Mouse (Mus musculus) small intestine, adult 2 months (tissue): ENCODE data around the gene Pdzd7. TPM values are rescaled to one million over a fixed set of nuclear protein-coding genes. Genes with fewer than 3 reads are reported as not detected.

Source experiments
- H3K27ac ChIP-seq: fragments of 200-500 bp; 2 replicates; pipeline ENCODE4 v1.5.1; 2012; ENCODE audit warnings: low read depth, low read length, control low read depth, inconsistent platforms; ENCODE audit not compliant: insufficient read depth
- H3K27me3 ChIP-seq: fragments of 200-500 bp; 2 replicates; pipeline ENCODE4 v1.6.1; 2012; ENCODE audit warnings: mild to moderate bottlenecking, moderate library complexity, low read length, inconsistent platforms; ENCODE audit not compliant: control insufficient read depth, insufficient read depth
- H3K36me3 ChIP-seq: fragments of 200-500 bp; 2 replicates; pipeline ENCODE4 v1.6.1; 2012; ENCODE audit warnings: mild to moderate bottlenecking, low read length, control low read depth, inconsistent platforms; ENCODE audit not compliant: control insufficient read depth, insufficient read depth
- H3K4me1 ChIP-seq: fragments of 200-500 bp; 2 replicates; pipeline ENCODE4 v1.6.1; 2012; ENCODE audit warnings: low read length, inconsistent platforms, mixed read lengths; ENCODE audit not compliant: control insufficient read depth, insufficient read depth, insufficient read length
- H3K4me3 ChIP-seq: fragments of 200-500 bp; 2 replicates; pipeline ENCODE4 v1.5.1; 2012; ENCODE audit warnings: low read depth, mild to moderate bottlenecking, control low read depth, inconsistent platforms, low read length, moderate library complexity
- CTCF ChIP-seq: fragments of 200-500 bp; IDR thresholded peaks from 2 replicates; pipeline ENCODE4 v1.5.1; 2012; ENCODE audit warnings: low read depth, mild to moderate bottlenecking, control low read depth, inconsistent platforms, low read length, moderate library complexity, mixed read lengths; ENCODE audit not compliant: insufficient replicate concordance, insufficient read length; ENCODE audit errors: extremely low read depth
- POLR2A ChIP-seq: fragments of 200-500 bp; IDR thresholded peaks from 2 replicates; pipeline ENCODE4 v1.6.1; 2012; ENCODE audit warnings: low read depth, mild to moderate bottlenecking, control low read depth, inconsistent platforms, low read length, moderate library complexity
- WGBS: fragments of 180-500 bp; shearing (Covaris S2); methylation state at CpG from one replicate; pipeline ENCODE4 v1.1.7; 2018; 5-methylcytosine and 5-hydroxymethylcytosine counted together
- polyA plus RNA-seq: library from polyadenylated mRNA; depleted of rRNA; stranded (reverse); fragments of >200 nt; gene quantifications from 2 replicates; pipeline ENCODE4 v1.2.3, GENCODE M21; 2012

Pdzd7 gene
- polyA plus RNA-seq, 1 experiment: 0.29 TPM

- peak overlapping the region; percentile 60 for H3K4me3 ChIP-seq
- no peak overlapping the region for H3K27ac ChIP-seq
- under 1% methylated on average over 62 of the region's 62 CpGs for WGBS
- TF ChIP-seq POLR2A: no peak
- peak; percentile 30; the same call in 1 of the 2 replicates for TF ChIP-seq CTCF
- no peaks in the 10 kb centered on the region for H3K36me3 ChIP-seq
- H3K27me3 ChIP-seq: peaks cover 38% of the 10 kb centered on the region
- peaks cover 12% of the 10 kb centered on the region for H3K4me1 ChIP-seq
These were observed 31.3 kb upstream of the Pdzd7 start for GRCm38 (mm10) chr19:45076586-45077510.

- Histone ChIP-seq H3K27ac (no peak overlapping the region), H3K27me3 (peaks cover 34% of the 10 kb centered on the region), H3K36me3 (no peaks in the 10 kb centered on the region), H3K4me1 (peaks cover 12% of the 10 kb centered on the region), H3K4me3 (peak overlapping the region; percentile 71)
- 18% methylated on average over 17 of the region's 17 CpGs for WGBS
- TF ChIP-seq POLR2A (no peak), CTCF (no peak)
These were observed 30.6 kb upstream of the Pdzd7 start for GRCm38 (mm10) chr19:45076036-45076575.

DNA sequence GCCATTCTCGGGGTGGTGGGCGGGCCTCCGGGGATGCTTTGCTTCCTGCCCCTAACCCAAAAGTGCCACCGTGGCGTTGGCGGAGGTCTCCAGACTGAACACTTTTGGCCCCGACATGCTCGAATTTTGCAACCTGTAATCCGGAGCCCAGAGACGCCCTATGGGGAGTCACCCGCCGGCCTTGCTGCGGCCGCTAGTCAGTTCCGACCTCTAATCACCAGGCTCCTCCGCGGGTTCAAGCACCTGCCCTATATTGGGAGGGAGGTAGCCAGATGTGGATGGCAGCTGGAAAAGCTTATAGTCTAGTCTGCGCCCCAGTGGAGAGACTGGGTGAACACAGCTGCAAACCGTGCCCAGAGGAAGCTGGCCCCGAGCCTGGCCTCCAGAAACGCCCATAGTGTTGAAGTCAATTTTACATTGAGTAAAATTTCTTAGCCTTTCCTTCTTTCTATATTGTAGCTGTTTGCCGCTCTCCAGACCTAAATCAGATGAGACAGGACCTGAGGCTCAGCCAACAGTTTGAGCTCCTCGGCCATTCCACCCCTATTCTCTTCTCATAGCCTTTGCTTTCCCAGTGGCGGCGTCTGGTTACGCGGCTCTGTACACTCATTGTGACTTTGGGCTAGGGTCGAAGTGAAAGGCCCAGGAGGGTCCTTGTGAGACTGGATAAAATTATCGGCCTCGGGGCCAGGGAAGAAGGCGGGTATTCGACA, 30.0 kb upstream of the Pdzd7 start:
- TF ChIP-seq CTCF: peak; percentile 11; the same call in 1 of the 2 replicates
- no peak for TF ChIP-seq POLR2A
- H3K27me3 ChIP-seq: peaks cover 27% of the 10 kb centered on the region
- H3K27ac ChIP-seq: peak overlapping the region; percentile 36; the same call in 1 of the 2 replicates
- H3K4me3 ChIP-seq: peak overlapping the region; percentile 71
- peaks cover 10% of the 10 kb centered on the region for H3K4me1 ChIP-seq
- no peaks in the 10 kb centered on the region for H3K36me3 ChIP-seq
- under 1% methylated on average over 32 of the region's 32 CpGs for WGBS

DNA sequence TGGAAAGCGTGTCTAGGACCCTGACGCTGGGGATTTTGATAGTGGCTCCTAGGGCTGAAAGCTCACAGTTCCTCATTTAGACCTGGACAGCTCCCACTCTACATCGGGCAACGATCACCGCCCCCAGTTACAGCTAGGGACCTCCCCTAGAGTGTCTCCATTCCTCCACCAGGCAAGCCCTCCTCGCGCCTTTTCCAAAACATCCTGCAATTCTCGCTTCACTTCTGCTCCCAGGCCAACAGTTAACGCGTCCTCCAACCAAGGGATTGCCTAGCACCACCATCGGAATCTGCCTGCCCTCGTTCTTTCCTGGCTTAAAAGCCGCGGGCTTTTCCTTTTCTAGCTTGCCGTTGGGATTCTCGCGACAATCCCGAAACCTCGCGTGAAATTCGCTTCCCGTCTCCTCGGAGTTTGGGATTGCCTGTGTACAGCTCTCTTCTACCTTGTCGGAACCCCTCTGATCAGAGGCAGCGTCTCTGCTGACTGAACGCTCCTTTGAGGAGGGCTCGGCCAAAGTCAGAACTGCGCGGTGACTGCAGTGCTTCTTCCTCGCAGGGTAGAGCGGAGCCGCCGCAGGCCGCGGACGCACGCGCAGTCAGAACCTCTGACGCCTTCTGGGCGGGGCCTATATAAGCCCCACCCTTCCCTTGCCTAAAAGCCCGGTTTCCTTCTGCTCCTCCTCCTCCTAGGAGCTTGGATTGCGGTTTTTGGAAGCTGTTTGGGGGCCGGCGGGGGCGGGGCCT, 29.2 kb upstream of the Pdzd7 start, which contains the start of gene Kazald1:
Gene Kazald1, plus strand, starts transcription at position 662 of the 743 bp plus-strand sequence.
- Histone ChIP-seq H3K4me1 (peaks cover 7% of the 10 kb centered on the region), H3K27me3 (peaks cover 20% of the 10 kb centered on the region), H3K36me3 (no peaks in the 10 kb centered on the region), H3K27ac (peak within 1 kb of the TSS; percentile 89), H3K4me3 (peak within 1 kb of the TSS; percentile 71)
- TF ChIP-seq POLR2A: peak; percentile 61; the same call in 1 of the 2 replicates
- no peak for TF ChIP-seq CTCF
- 1% methylated on average over 45 of the region's 45 CpGs for WGBS

DNA sequence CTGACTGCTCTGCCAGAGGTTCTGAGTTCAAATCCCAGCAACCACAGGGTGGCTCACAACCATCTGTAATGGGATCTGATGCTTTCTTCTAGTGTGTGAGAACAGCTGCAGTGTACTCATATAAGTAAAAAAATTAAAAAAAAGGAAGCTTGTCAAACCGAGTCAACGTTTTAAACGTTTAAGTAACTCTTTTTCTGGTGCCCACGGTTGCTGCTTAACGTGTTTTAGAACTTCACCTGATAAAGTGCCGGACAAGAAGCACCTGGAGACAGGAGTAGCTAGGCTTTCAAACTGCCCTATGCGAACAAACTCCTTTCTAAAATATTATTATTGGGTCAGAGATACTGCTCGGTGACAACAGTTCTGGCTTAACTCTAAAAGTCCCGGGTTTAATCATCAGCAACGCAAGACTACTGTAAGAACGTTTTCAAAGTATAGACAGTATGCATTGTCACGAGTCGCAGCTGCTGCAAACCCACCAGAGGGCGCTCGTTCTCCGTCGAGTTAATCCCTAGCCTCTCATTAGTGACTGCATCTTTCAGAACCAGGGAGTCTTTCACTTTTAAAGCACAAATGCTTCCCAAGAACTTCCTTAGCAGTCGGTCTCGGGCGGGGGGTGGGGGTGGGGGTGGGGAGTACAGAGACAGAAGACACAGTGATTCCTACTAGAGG, 28.5 kb upstream of the Pdzd7 start:
- H3K27me3 ChIP-seq: peaks cover 19% of the 10 kb centered on the region
- H3K4me3 ChIP-seq: peak overlapping the region; percentile 71
- peaks cover 6% of the 10 kb centered on the region for H3K4me1 ChIP-seq
- no peak overlapping the region for H3K27ac ChIP-seq
- 7% methylated on average over 20 of the region's 20 CpGs for WGBS
- H3K36me3 ChIP-seq: no peaks in the 10 kb centered on the region
- TF ChIP-seq POLR2A (no peak), CTCF (peak; percentile 89)
